Mouse (Mus musculus) telencephalon, adult 2 months (tissue): ENCODE measurements around the gene Hus1b.

ENCODE experiments used
- DNase-seq: peaks from one replicate; pipeline ENCODE4 v3.0.0-alpha.2; 2011; ENCODE audit warnings: low read depth, low spot score

Gene Hus1b

GRCm38 (mm10) chr13:30949181-30949580, 1.6 kb upstream of the Hus1b start:
- no peak for DNase-seq

- no peak for DNase-seq
Observed at GRCm38 (mm10) chr13:30947129-30947528, 430 bp downstream of the Hus1b start.

- peak; percentile 16 for DNase-seq
Observed at GRCm38 (mm10) chr13:30945788-30946187, 1.8 kb downstream of the Hus1b start.

GRCm38 (mm10) chr13:30932972-30933371, 14.6 kb downstream of the Hus1b start:
- no peak for DNase-seq

- DNase-seq, result no peak
Observed at GRCm38 (mm10) chr13:30931613-30932012, 15.9 kb downstream of the Hus1b start.

- DNase-seq, result no peak
Observed at GRCm38 (mm10) chr13:30929119-30929518, 18.4 kb downstream of the Hus1b start.

- no peak for DNase-seq
Observed at GRCm38 (mm10) chr13:30924269-30924668, 23.3 kb downstream of the Hus1b start.

GRCm38 (mm10) chr13:30921914-30922313, 25.6 kb downstream of the Hus1b start:
- no peak for DNase-seq

GRCm38 (mm10) chr13:30913757-30914156, 33.8 kb downstream of the Hus1b start:
- no peak for DNase-seq

GRCm38 (mm10) chr13:30913028-30913427, 34.5 kb downstream of the Hus1b start:
- no peak for DNase-seq

- DNase-seq, result no peak
Observed at GRCm38 (mm10) chr13:30911931-30912625, 35.5 kb downstream of the Hus1b start.

GRCm38 (mm10) chr13:30910889-30911288, 36.7 kb downstream of the Hus1b start:
- no peak for DNase-seq

- DNase-seq, result no peak
Observed at GRCm38 (mm10) chr13:30902286-30902685, 45.3 kb downstream of the Hus1b start.

GRCm38 (mm10) chr13:30901387-30902041, 46.0 kb downstream of the Hus1b start:
- DNase-seq, result no peak
